Mouse (Mus musculus) neural tube, postnatal 0 days (tissue): ENCODE results near the gene I0C0044D17Rik. TPM values are rescaled to one million over a fixed set of nuclear protein-coding genes. Genes with fewer than 3 reads are reported as not detected.

Experiments
- polyA plus RNA-seq: library from polyadenylated mRNA; unstranded; fragments of >200 nt; fragmentation: Nextera tagmentation; extraction: Ambion mirVana; gene quantifications from 2 replicates; pipeline ENCODE4 v1.2.1, GENCODE M21; 2015

The I0C0044D17Rik gene
- polyA plus RNA-seq = not detected in 2 replicates

DNA sequence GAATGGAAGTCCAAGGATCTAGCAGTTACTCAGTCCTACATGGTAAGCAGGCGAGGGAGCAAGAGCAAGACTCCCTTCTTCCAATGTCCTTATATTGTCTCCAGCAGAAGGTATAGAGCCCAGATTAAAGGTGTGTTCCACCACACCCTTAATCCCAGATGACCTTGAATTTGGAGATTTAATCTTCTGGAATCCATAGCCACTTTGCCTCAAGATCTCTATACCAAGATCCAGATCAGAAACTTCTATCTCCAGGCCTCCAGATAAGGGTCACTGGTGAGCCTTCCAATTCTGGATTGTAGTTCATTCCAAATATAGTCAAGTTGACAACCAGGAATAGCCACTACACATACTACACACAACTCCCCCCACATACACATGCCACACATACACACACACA lies at the start of gene I0C0044D17Rik:
TSS of gene I0C0044D17Rik (minus strand) at position 101 of the 400 bp plus-strand sequence.

DNA sequence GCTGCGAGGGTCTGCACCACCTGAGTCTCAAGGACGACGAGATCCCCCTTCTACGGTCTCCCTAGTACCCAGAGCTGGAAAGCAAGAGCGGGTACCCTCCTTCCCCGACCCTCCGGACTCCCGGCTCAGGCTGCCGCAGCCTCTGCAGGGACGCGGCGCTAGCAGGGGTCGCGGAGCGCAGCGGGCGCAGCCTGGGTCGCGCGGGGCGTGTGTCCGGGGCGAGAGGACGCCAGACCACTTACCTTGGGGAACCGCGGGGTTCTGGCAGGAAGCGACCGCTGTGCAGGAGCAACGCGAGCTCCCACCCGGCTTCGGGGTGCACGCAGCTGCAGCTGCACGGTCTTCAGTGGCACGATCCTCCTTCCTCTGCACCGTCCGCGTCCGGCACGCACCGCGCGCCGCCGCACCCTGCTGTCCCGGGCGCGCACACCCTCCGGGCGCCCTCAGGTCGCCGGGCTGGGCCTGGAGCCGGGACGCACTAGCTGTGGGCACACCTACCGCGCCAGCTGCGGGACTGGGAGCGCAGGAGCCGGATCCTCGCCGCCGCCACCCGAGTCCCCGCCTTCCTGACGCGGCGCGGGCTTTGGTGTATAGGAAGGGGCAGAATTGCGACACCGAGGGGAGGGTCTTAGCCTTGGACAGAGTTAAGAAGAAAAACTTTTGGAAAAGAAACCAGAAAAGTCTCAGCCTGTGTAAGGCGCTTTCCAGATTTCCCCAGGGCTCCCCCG lies 6.3 kb downstream of the I0C0044D17Rik start, which contains the start of gene Kank4:
TSS of gene Kank4 (minus strand) at position 354 of the 728 bp plus-strand sequence.

Other genes with a start within 250 kb of the I0C0044D17Rik start
- 0.26 TPM in 1 of 2 replicates, not detected in the other for gene L1td1, start 97.1 kb downstream of the I0C0044D17Rik start, polyA plus RNA-seq
- 1.3 and 1.6 TPM in 2 replicates for gene Kank4, start 6.3 kb downstream of the I0C0044D17Rik start, polyA plus RNA-seq
- gene Usp1, start 100.0 kb upstream of the I0C0044D17Rik start, polyA plus RNA-seq = 27.7 and 43.0 TPM in 2 replicates
- 0.52 and 0.71 TPM in 2 replicates for gene Angptl3, start 207.1 kb upstream of the I0C0044D17Rik start, polyA plus RNA-seq